Mouse (Mus musculus): ENCODE results near the gene Ssh3.
A peak's percentile ranks its signal among the peaks of the same experiment; 100 is the strongest.

Ssh3 gene

GRCm38 (mm10) chr19:4244775-4245174 is 24.2 kb downstream of the Ssh3 start:
- DNase-seq (ENCODE audit: low spot score), result no peak

GRCm38 (mm10) chr19:4242416-4242815 is 26.6 kb downstream of the Ssh3 start:
- no peak for DNase-seq (ENCODE audit: low spot score)

GRCm38 (mm10) chr19:4240247-4240668 is 28.7 kb downstream of the Ssh3 start:
- DNase-seq (ENCODE audit: low spot score), result no peak

GRCm38 (mm10) chr19:4234548-4234947 is 34.4 kb downstream of the Ssh3 start:
- DNase-seq (ENCODE audit: low spot score), result no peak

GRCm38 (mm10) chr19:4232651-4233050 is 36.3 kb downstream of the Ssh3 start:
- no peak for DNase-seq (ENCODE audit: low spot score)

- no peak for DNase-seq (ENCODE audit: low spot score)
Observed at GRCm38 (mm10) chr19:4232186-4232572, 36.8 kb downstream of the Ssh3 start.

DNA sequence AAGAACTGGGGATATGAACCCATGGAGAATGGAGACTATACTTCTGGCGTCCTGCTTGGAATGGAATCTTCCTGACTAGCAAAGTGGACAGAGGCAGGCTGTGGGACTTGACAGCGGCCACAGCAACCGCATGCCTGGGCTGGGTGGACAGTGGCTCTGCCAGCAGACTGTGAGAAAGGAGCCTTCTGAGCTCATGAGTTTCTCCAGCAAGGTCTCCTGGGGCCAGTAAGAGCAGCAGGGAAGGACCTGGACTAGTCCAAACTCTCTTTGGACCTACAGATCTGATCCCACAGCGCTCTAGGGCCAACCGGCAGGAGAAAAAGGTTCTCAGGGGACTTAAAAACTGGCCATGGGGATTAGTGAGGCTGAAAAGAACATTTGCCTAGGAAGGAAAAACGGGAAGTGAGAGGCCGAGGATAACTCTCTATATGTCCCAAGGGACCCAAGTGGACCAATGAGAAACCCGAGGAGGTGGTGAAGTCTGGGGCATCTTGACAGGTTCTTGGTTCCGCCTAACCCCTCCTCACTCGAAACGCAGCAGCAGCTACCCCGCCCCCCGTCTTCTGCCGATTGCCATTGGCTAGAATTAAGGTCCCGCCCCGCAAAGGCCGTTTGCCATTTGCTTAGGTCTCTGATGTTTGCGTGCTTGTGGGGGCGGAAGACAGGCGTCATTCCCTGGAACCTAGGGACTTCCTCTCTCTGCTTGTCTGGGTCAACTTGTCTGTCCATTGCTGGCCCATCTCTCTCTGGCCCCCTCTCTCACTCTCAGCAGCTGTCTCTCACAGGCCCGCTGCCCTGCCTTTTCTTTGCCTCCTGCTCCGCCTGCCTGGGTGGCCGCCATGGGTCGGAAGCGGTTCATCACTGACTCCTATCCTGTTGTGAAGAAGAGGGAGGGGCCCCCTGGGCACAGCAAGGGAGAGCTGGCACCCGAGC is 37.5 kb downstream of the Ssh3 start, which contains the start of gene Pold4:
TSS of gene Pold4 (plus strand) at position 647 of the 933 bp plus-strand sequence.
- peak; percentile 92 for DNase-seq (ENCODE audit: low spot score)

DNA sequence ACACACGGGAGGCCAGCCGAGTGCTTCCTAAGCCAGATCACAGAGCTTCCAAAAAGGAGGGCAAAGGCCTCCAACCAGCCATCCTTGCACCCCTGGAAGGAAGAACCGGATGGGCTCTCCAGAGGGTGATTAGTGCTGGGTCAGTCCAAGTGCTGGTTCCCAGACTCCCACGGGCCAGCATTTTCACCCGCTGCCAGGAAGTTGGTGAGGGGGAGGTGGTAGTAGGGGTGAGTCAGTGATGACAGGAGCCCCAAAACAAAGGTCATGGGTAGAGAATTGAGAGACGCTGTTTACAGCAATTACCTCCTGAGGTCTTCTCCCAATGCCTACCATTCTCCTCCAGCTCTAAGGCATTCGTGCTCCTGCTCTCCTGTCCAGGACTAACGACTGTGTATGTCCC is 38.6 kb downstream of the Ssh3 start:
- no peak for DNase-seq (ENCODE audit: low spot score)

DNA sequence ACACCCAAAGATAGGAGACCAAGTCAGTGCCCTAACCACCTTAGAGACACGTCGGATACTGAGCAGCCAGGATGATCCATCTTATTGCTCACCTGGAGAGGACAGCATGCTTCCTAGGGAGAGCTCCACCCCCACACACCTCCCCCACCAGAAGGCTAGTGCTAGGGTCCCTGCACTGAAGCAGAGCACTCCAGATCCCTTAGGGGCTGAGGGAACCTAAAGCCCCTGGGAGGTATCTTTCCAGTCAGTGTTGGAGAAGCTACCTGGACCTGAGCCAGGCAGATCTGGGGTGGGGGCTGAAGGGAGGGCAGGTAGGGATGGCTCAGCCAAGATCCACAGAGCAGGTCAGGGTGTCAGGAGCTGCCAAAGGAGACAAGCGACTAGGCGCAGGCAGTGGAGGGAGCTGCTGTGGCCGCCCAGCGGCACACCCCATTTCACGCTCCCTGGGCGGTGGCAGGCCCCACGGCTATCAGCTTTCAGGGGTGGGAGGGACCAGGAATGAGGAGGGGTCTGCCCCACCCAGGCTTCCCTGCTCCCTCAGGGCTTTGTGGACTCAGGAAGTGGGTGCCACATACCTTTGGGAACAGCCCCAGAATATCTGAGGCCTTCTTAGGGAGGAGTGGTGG is 39.4 kb downstream of the Ssh3 start:
- no peak for DNase-seq (ENCODE audit: low spot score)

- no peak for DNase-seq (ENCODE audit: low spot score)
Observed at GRCm38 (mm10) chr19:4228891-4229290, 40.1 kb downstream of the Ssh3 start.

DNA sequence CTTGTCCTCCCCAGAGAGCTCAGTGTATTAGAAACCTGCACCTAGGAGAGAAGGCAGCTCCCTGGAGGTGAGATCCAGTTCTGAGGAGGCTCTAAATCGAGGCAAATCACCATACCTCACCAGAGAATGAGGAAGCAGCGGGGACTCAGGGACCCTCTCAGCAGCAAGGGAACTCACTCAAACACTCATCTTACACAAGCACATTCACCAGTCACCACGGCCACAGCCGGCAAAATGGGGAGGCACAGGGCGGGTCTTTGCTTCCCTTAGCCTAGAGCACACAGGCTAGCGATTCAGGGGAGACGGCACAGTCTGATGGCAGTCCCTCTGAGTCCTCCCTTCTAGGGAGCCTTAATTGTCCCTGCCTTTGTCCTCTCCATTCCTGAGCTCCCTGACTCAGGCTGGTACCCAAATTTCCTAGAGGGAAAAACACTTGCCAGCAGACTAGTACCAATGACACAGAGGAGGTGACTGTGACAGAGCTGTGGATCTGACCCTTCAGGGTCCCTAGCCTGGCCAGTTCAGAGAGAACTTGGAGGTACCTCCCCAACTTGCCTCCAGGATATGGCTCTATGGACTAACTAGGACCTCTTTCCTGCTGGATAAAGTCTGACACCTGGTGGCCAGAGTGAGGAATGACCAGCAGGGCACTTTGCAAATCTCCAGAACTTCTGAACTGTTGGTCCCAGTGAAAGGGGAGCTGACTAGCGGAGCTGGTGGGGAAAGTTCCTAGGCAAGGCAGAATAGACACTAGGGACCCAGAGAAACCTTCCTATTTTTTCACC is 40.9 kb downstream of the Ssh3 start:
- DNase-seq (ENCODE audit: low spot score), result peak; percentile 68

DNA sequence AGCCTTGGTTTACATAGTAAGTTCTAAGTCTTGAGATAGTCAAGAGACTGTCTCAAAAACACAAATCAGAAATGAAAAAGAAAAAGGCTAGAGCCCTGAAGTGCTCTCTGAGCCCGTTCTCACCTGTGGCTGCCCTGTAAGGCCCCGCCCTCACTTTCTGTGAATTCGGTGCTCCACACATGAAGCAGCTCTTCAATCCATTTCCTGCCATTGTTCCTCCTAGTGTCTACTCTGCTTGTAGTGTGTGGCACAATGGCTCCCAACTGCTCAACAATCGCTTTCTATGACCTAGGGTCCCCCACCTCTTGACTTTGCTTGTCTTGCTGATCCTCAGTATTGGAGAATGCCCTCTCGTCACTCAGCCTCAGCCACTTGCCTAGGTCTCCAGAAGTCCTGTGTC is 41.5 kb downstream of the Ssh3 start:
- no peak for DNase-seq (ENCODE audit: low spot score)

DNA sequence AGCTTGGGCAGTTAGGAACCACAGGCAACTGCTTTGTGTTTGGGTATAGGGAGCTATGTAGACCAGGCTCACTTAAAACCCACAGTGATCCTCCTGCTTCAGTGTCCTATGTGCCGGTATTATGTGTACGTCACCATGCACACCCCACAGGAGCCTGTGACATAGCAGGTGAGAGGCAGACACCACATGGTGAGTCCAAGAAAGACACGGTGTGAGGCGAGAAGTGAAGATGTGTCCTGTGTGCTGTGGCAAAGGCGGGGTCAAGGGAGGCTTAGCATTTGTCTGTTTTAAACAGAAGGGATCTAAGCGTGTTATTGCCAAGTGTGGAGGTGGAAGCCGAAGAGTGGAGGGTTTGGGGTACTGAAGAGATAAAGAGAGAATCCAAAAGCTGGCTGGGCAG is 42.2 kb downstream of the Ssh3 start:
- DNase-seq (ENCODE audit: low spot score), result no peak

DNA sequence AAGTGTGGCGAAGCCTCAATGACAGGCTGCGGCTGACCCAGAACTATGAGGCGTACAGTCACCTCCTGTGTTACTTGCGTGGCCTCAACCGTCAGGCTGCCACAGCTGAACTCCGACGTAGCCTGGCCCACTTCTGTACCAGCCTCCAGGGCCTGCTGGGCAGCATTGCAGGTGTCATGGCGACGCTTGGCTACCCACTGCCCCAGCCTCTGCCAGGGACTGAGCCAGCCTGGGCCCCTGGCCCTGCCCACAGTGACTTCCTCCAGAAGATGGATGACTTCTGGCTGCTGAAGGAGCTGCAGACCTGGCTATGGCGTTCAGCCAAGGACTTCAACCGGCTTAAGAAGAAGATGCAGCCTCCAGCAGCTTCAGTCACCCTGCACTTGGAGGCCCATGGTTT is 46.8 kb downstream of the Ssh3 start:
- no peak for DNase-seq (ENCODE audit: low spot score)

GRCm38 (mm10) chr19:4220957-4221743 is 47.8 kb downstream of the Ssh3 start:
- DNase-seq (ENCODE audit: low spot score), result no peak

DNA sequence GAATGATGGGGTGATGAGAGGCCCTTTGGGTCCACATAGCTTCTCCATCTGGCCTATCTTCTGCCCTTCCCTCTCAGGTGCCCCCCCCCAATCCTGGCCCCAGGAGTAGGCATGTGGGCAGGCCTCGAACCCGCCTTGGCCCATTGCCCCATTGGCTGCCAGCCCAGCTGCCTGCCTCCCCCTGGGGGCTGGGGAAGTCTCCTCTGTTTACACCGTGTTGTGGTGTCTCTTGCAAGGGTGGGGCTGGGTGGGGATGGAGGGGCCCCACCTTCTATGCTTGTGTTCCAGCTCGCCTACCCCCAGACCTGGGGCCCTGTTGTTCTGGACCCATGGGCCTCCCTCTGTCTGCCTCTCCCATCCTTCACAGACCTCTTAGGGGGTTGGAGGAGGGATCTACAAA is 48.6 kb downstream of the Ssh3 start:
- DNase-seq (ENCODE audit: low spot score), result no peak

DNA sequence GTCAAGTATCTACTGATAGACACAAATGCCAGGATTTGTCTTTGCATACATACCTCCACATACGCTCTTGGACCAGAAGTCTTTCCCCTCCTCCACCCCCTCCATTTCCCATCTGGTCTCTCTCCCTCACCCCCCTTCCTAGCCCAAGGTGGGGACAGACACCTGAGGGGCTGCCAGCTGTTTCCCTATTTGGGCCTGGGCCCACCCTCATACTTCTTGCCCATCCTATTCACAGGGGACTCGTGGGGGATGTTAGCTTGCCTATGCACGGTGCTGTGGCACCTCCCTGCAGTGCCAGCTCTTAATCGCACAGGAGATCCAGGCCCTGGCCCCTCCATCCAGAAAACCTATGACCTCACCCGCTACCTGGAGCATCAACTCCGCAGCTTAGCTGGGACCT is 49.0 kb downstream of the Ssh3 start:
- no peak for DNase-seq (ENCODE audit: low spot score)

- DNase-seq (ENCODE audit: low spot score), result no peak
Observed at GRCm38 (mm10) chr19:4218784-4219183, 50.2 kb downstream of the Ssh3 start.

- no peak for DNase-seq (ENCODE audit: low spot score)
Observed at GRCm38 (mm10) chr19:4218293-4218692, 50.7 kb downstream of the Ssh3 start.

DNA sequence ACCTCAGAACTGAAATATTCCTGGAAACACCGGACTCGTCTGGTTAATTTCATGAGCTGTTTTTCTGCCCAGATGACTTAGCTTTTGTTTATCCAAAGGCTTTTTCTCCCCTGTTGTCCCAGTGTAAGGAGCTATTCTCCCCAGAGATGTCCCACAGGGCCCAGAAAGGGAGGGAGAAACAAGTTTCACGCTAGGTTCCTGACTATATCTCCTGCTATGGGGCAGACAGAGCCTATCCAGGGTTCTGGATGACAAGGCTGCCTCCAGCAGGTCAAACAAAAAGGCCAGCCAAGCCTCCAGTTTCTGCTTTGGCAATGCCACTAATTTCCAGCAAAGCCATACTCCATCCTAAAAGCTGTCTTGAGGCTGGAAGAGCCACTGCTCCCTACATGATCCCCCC is 51.1 kb downstream of the Ssh3 start:
- DNase-seq (ENCODE audit: low spot score), result no peak

DNA sequence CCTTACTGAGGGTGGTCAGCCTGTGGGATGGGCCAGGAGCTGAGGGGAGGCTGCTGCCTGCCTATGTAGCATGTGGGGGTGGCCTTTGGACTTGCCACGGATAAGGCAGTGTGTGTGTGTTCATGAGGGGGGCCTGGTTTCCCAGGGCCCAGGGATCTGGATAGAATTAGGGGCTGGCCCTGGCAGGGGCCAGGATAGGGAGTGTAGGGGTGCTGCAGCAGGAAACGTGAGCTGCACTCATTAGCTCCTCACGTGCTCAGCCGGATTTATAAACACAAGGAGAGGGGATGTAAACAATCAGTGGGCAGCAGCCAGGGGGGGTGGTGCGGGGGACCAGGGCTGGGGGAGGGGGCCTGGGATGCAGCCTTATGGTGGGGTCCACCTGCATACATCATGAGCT is 51.8 kb downstream of the Ssh3 start:
- no peak for DNase-seq (ENCODE audit: low spot score)

Measured in urinary bladder, postnatal 25 days (tissue).